Mouse (Mus musculus) G1E (cell line): ENCODE measurements around the gene Galm. TPM values are rescaled to one million over a fixed set of nuclear protein-coding genes. Genes with fewer than 3 reads are reported as not detected.

Experiments used
- ATAC-seq: 2 replicates; pipeline ENCODE4 v1.8.0; 2016; ENCODE audit warnings: mild to moderate bottlenecking; ENCODE audit not compliant: insufficient number of reproducible peaks, poor library complexity, low FRiP score, severe bottlenecking; ENCODE audit errors: extremely low read depth
- DNase-seq: peaks from one replicate; pipeline ENCODE4 v3.0.0; 2012; ENCODE audit warnings: low spot score
- H3K27me3 ChIP-seq: 2 replicates; pipeline ENCODE4 v1.6.1; 2012; ENCODE audit warnings: mild to moderate bottlenecking, low read length, inconsistent platforms; ENCODE audit not compliant: insufficient read depth
- H3K36me3 ChIP-seq: replicated peaks from 2 replicates; pipeline ENCODE3; 2012; ENCODE audit warnings: mild to moderate bottlenecking, inconsistent platforms
- H3K4me1 ChIP-seq: 2 replicates; pipeline ENCODE4 v1.6.1; 2012; ENCODE audit warnings: low read depth, low read length, inconsistent platforms, mixed read lengths; ENCODE audit not compliant: insufficient read depth
- H3K4me3 ChIP-seq: 2 replicates; pipeline ENCODE4 v1.5.1; 2012; ENCODE audit warnings: low read depth, mild to moderate bottlenecking, inconsistent platforms, low read length, moderate library complexity, mixed read lengths
- H3K9me3 ChIP-seq: replicated peaks from 2 replicates; pipeline ENCODE4 v1.6.1; 2012; ENCODE audit warnings: inconsistent platforms
- CTCF ChIP-seq: IDR thresholded peaks from 2 replicates; pipeline ENCODE4 v1.5.1; 2012; ENCODE audit warnings: low read depth, low read length, inconsistent platforms, mixed read lengths
- GATA1 ChIP-seq: IDR thresholded peaks from 2 replicates; pipeline ENCODE4 v1.6.1; 2012; ENCODE audit warnings: borderline replicate concordance, low read length, inconsistent platforms, mixed read lengths
- GATA2 ChIP-seq: IDR thresholded peaks from 2 replicates; pipeline ENCODE4 v1.6.1; 2012; ENCODE audit warnings: low read depth, low read length, inconsistent platforms, borderline replicate concordance
- POLR2AphosphoS5 ChIP-seq: IDR thresholded peaks from 2 replicates; pipeline ENCODE4 v1.6.1; 2012; ENCODE audit warnings: low read depth, low read length, inconsistent platforms; ENCODE audit not compliant: insufficient replicate concordance
- TAL1 ChIP-seq: conservative IDR thresholded peaks from 2 replicates; pipeline ENCODE4 v1.6.1; 2012; ENCODE audit warnings: low read depth, low read length, inconsistent platforms, mixed read lengths
- polyA plus RNA-seq: library from polyadenylated mRNA; stranded (reverse); fragments of >175 nt; gene quantifications from 2 replicates; pipeline ENCODE4 v1.2.3, GENCODE M21; 2012
- total RNA-seq, 2 experiments: library from RNA; stranded (forward) in 1 of 2; stranded (reverse) in 1 of 2; fragments of 200-1000 nt in 1 of 2; fragments of >200 nt in 1 of 2; fragmentation: Nextera tagmentation in 1 of 2; gene quantifications; 2 replicates each; pipeline ENCODE4 v1.2.3; 2014 to 2017

Gene Galm
- total and polyA plus RNA-seq, 3 experiments: not detected

DNA sequence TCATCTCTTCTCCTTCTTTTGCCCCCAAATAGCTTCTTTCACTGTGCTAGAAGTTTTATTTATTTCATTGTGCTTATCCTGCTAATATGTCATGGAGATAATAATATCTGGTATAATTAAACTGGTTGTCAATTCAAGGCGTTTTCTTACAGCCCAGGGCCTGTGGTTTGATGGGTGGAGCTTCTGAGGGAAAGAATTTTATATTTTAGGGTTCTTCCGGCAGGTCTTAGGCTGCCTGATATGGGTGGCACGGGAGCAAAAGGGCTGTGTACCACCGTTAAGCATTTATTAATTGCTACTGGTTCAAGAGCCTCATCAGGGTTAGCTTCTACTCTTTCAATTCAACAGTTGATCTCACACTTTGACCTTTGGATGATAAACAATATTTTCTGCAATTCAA is 5.2 kb downstream of the Galm start:
- ATAC-seq: no peak
- no peak overlapping the region for H3K4me3 ChIP-seq
- no peak for DNase-seq
- no peaks in the 10 kb centered on the region for H3K4me1 ChIP-seq
- H3K9me3 ChIP-seq: no peaks in the 10 kb centered on the region
- no peaks in the 10 kb centered on the region for H3K36me3 ChIP-seq
- peaks cover 20% of the 10 kb centered on the region for H3K27me3 ChIP-seq
- TF ChIP-seq GATA1 (no peak), TAL1 (no peak), CTCF (no peak), GATA2 (no peak)

DNA sequence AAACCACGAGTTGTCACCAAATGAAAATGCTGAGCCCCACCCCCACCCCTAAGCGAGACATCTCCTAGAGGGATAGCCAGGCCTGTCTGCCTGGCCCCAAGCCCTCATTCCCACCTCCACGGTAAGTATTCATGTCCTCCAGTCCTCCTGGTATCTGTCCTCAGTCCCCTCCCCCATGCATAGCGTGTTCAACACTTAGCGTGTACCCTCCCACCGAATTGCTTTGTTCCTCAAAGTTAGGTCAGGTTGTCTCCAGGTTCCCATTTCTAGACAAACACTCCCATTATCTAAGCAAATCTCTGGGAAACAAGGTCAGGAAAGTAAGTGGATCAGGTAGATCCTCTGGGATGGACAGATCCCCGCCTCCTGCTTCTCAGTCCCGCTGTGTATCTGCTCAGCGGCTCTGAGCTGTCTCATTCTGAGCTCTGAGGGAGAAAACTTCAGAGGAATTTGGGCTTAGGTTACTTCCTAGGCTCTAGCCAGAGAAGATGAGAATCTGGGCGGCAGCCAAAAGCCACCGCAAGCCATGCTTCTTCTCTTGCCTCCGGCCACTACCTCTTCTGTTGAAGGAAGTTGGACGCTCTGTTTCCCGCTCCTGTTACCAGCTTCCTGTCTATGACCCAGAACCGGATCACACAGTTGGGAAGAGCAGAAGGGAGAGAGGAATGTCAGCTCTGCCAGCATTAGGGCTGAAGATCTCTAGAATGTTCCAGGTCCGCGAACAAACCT is 11.3 kb downstream of the Galm start:
- ATAC-seq: no peak
- Histone ChIP-seq H3K4me1 (peaks cover 9% of the 10 kb centered on the region), H3K27me3 (peaks cover 22% of the 10 kb centered on the region), H3K4me3 (no peak overlapping the region), H3K9me3 (no peaks in the 10 kb centered on the region), H3K36me3 (no peaks in the 10 kb centered on the region)
- TF ChIP-seq POLR2AphosphoS5 (no peak), GATA2 (no peak), GATA1 (no peak), TAL1 (no peak)
- DNase-seq: no peak

DNA sequence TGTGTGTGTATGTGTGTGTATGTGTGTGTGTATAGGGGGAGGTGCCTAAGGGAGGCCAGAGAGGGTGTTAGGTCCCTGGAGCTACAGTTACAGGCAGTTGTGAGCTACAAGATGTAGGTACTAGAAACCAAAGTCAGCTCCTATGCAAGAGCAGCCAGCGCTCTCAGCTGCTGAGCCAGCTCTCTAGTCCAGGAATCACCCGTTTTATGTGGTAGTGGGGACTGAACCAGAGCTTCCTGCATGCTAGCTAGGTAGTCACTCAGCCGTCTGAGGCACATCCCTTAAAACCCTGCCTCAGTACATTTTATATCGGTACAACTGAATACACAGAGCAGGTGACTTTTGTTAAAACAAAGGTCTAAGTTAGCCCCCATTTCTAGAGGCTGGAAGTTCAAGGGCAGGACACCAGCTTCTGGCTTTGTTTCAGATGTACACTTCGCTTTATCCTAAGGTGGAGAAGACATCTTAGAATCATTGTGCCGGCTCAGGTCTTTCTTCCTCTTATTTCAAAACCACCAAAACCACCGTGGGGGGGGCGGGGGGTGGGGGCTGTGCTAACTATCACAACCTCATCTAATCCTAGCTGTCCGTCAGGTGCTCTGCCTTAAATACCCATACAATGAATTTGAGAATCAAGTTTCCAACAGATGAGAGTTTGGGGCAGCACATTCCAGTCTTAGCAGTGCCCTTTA is 12.6 kb downstream of the Galm start:
- Histone ChIP-seq H3K36me3 (no peaks in the 10 kb centered on the region), H3K9me3 (no peaks in the 10 kb centered on the region), H3K4me3 (no peak overlapping the region), H3K27me3 (peaks cover 16% of the 10 kb centered on the region), H3K4me1 (peaks cover 9% of the 10 kb centered on the region)
- TF ChIP-seq GATA1 (no peak), GATA2 (no peak), POLR2AphosphoS5 (no peak), CTCF (no peak), TAL1 (no peak)
- ATAC-seq: no peak
- no peak for DNase-seq

DNA sequence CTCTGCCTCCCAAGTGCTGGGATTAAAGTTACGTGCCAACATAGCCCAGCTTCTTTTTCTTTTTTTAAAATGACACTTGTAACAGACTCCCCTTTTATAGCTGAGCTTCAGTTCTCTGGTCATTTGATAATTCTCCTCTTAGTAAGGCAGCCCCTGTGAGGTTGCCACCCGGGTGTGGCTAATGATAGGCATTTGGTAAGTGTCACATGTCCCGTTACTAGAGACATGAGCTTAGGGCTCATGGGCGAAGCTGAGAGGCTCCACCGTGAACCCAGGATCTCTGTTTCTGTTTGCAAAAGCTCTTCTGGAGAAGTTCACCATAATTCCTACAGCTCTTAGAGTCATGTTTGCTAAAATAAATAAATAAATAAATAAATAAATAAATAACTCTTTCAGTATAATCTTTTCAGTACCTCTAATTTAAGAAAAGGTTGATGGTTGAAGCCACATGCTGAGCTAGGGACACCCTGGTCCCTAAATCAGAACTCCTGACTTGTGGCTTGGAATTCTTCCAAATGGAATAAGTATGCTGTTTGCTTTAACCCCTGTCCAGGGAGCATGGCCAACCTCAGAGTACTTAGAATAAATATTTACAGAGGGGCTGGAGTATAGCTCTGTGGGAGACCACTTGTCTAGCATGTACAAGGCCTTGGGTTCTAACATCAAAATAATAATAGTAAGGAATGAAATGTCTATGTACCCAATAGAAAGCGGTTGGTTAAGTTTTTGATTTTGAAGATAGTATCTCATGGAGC is 16.4 kb downstream of the Galm start:
- peaks cover 11% of the 10 kb centered on the region for H3K27me3 ChIP-seq
- no peaks in the 10 kb centered on the region for H3K9me3 ChIP-seq
- ATAC-seq (no peak), DNase-seq (no peak)
- TF ChIP-seq TAL1 (no peak), POLR2AphosphoS5 (no peak), GATA2 (no peak), CTCF (no peak), GATA1 (no peak)
- H3K4me1 ChIP-seq: peaks cover 9% of the 10 kb centered on the region
- H3K4me3 ChIP-seq: no peak overlapping the region
- no peaks in the 10 kb centered on the region for H3K36me3 ChIP-seq

DNA sequence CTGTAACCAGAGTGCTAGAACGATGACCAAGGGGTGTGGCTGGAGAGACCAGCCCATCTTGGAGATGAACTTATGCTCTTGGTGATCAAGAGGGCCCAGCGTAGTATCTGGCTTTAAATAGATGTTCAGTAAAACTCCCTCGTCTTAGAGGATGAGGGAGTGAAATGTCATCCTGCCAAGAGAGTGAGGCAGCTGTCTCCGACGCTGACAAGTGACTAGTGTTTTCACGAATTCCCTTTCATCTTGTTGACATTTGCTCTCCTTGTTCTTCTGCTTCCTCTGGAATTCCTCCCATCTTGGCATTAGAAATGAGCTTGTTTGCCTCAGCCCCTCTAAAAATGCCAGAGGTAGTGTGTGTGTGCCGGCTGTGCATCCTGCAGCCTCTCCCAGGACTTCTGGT is 17.9 kb downstream of the Galm start:
- Histone ChIP-seq H3K4me3 (no peak overlapping the region), H3K9me3 (no peaks in the 10 kb centered on the region), H3K36me3 (no peaks in the 10 kb centered on the region), H3K27me3 (peaks cover 10% of the 10 kb centered on the region), H3K4me1 (peaks cover 3% of the 10 kb centered on the region; the same call in 1 of the 2 replicates)
- ATAC-seq (no peak), DNase-seq (no peak)
- TF ChIP-seq TAL1 (no peak), CTCF (no peak), POLR2AphosphoS5 (no peak), GATA2 (no peak), GATA1 (no peak)

DNA sequence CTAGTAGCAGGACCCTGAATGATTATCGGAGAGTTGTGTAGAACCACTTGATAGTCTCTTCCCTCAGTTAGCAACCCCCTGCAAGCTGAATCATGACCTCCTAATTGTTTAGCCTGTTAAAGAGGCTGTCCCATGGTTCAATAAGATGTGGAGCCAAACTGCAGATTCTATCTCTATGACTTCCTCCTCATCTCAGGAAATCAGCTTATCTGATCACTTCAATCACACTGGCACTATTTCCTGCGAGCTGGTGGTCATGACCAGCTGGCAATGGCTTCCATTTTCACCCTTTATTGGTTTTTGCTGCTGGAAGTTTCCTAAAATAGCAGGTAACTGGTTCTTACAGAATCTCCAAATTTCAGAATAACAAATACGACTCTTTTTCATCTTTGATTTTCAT is 18.5 kb downstream of the Galm start:
- ATAC-seq (no peak), DNase-seq (no peak)
- Histone ChIP-seq H3K27me3 (peaks cover 7% of the 10 kb centered on the region), H3K4me1 (no peaks in the 10 kb centered on the region), H3K4me3 (no peak overlapping the region), H3K9me3 (no peaks in the 10 kb centered on the region), H3K36me3 (no peaks in the 10 kb centered on the region)
- TF ChIP-seq POLR2AphosphoS5: no peak
- TF ChIP-seq CTCF: no peak
- no peak for TF ChIP-seq GATA2
- no peak for TF ChIP-seq GATA1
- no peak for TF ChIP-seq TAL1
